Mouse (Mus musculus) kidney, embryonic 14.5 days (tissue): ENCODE results near the gene Olfr368. TPM values are rescaled to one million over a fixed set of nuclear protein-coding genes. Genes with fewer than 3 reads are reported as not detected.

Source experiments
- ATAC-seq: fragments of 200-750 bp; cut with Nextera tagmentation; 2 replicates; pipeline ENCODE4 v1.8.0; 2017; ENCODE audit warnings: moderate number of reproducible peaks, mild to moderate bottlenecking, moderate TSS enrichment, moderate library complexity; ENCODE audit not compliant: low FRiP score, low TSS enrichment
- H3K27ac ChIP-seq: fragments of 300-500 bp; sonication (generic); 2 replicates; pipeline ENCODE4 v1.5.1; 2014; ENCODE audit warnings: low read depth, mild to moderate bottlenecking, low read length, moderate library complexity, mixed read lengths
- H3K27me3 ChIP-seq: fragments of 300-500 bp; sonication (generic); 2 replicates; pipeline ENCODE4 v1.6.1; 2014; ENCODE audit warnings: mild to moderate bottlenecking, low read length; ENCODE audit not compliant: control insufficient read depth, insufficient read depth
- H3K36me3 ChIP-seq: fragments of 300-500 bp; sonication (generic); 2 replicates; pipeline ENCODE4 v1.6.1; 2014; ENCODE audit warnings: low read length, mixed read lengths; ENCODE audit not compliant: control insufficient read depth, insufficient read depth
- H3K4me1 ChIP-seq: fragments of 300-500 bp; sonication (generic); 2 replicates; pipeline ENCODE4 v1.6.1; 2014; ENCODE audit warnings: low read length, mixed read lengths; ENCODE audit not compliant: control insufficient read depth, insufficient read depth
- H3K4me2 ChIP-seq: fragments of 300-500 bp; sonication (generic); replicated peaks from 2 replicates; pipeline ENCODE4 v1.6.1; 2014; ENCODE audit warnings: low read depth, mild to moderate bottlenecking, low read length
- H3K4me3 ChIP-seq: fragments of 300-500 bp; sonication (generic); 2 replicates; pipeline ENCODE4 v1.5.1; 2014; ENCODE audit warnings: mild to moderate bottlenecking, low read length
- H3K9ac ChIP-seq: fragments of 300-500 bp; sonication (generic); 2 replicates; pipeline ENCODE4 v1.6.1; 2014; ENCODE audit warnings: low read depth, mild to moderate bottlenecking, low read length, moderate library complexity
- H3K9me3 ChIP-seq: fragments of 300-500 bp; sonication (generic); 2 replicates; pipeline ENCODE4 v1.6.1; 2016; ENCODE audit warnings: low read length; ENCODE audit not compliant: control insufficient read depth
- WGBS: fragments of 180-500 bp; shearing (Covaris S2); extraction: QIAGEN DNeasy Blood & Tissue Kit; methylation state at CpG from one replicate; pipeline ENCODE4 v1.1.7; 2014; 5-methylcytosine and 5-hydroxymethylcytosine counted together
- polyA plus RNA-seq: library from polyadenylated mRNA; unstranded; fragments of >200 nt; fragmentation: Nextera tagmentation; extraction: Ambion mirVana; gene quantifications from 2 replicates; pipeline ENCODE4 v1.2.1, GENCODE M21; 2014

Olfr368 gene
- polyA plus RNA-seq, 1 experiment from 2014 or later = not detected

GRCm38 (mm10) chr2:37380189-37380588 lies 53.9 kb downstream of the Olfr368 start:
- H3K4me2 ChIP-seq = no peak overlapping the region
- H3K9ac ChIP-seq = no peak overlapping the region
- H3K27me3 ChIP-seq = no peaks in the 10 kb centered on the region
- H3K4me3 ChIP-seq = no peak overlapping the region
- ATAC-seq = no peak
- no peaks in the 10 kb centered on the region for H3K4me1 ChIP-seq
- 68% methylated on average over 2 of the region's 2 CpGs for WGBS
- H3K36me3 ChIP-seq = peaks cover 56% of the 10 kb centered on the region
- H3K9me3 ChIP-seq = no peaks in the 10 kb centered on the region
- H3K27ac ChIP-seq = no peak overlapping the region

Other genes with a start within 250 kb of the Olfr368 start
- not detected in 2 replicates for gene Olfr361, start 237.2 kb upstream of the Olfr368 start, polyA plus RNA-seq
- gene Olfr362, start 208.6 kb upstream of the Olfr368 start, polyA plus RNA-seq = not detected in 2 replicates
- gene Olfr364-ps1, start 187.2 kb upstream of the Olfr368 start, polyA plus RNA-seq = not detected in 2 replicates
- not detected in 2 replicates for gene Olfr365, start 138.3 kb upstream of the Olfr368 start, polyA plus RNA-seq
- gene Olfr366, start 114.9 kb upstream of the Olfr368 start, polyA plus RNA-seq = not detected in 2 replicates
- 43.1 and 51.6 TPM in 2 replicates for gene Pdcl, start 32.8 kb downstream of the Olfr368 start, polyA plus RNA-seq
- gene Rc3h2, start 96.4 kb downstream of the Olfr368 start, polyA plus RNA-seq = 21.1 and 22.8 TPM in 2 replicates
- gene Zbtb26, start 116.6 kb downstream of the Olfr368 start, polyA plus RNA-seq = 8.5 and 11.0 TPM in 2 replicates
- gene Zbtb6, start 116.7 kb downstream of the Olfr368 start, polyA plus RNA-seq = 4.2 and 5.4 TPM in 2 replicates
- 54.8 and 69.1 TPM in 2 replicates for gene Rabgap1, start 116.8 kb downstream of the Olfr368 start, polyA plus RNA-seq
- 1.4 and 2.7 TPM in 2 replicates for gene Gpr21, start 189.8 kb downstream of the Olfr368 start, polyA plus RNA-seq